7 mouse cellular contexts compared by ENCODE assay signal in genomic region chr14:96194795-96195194, GRCm38 (mm10).
DNase-seq lines count a peak whose midpoint lies in the region.

No protein-coding gene starts in this region.

- peak; percentile 4 for DNase-seq in adrenal gland, adult 2 months
- peak; percentile 1 to 4 for DNase-seq in cerebellum, postnatal 10 days
- peak; percentile 90 for DNase-seq in heart, adult 11 months
- DNase-seq in kidney, postnatal 4 days = peak; percentile 2 to 3
- DNase-seq in right cerebral cortex, postnatal 14 days = peak; percentile 3
- DNase-seq in testis, postnatal 10 days (ENCODE audit: low spot score) = peak; percentile 44
- peak; percentile 17 to 63 for DNase-seq in urinary bladder, postnatal 4 days (ENCODE audit: low spot score in 2 of 2)

Comparison
In these comparisons a context has a peak if more than half of its experiments do, and no peak if none do; other contexts are left out.
1. Peak in every context shown above with its lines: DNase-seq.
2. DNase-seq: peak in every context shown above with its lines; median percentile 90 in heart, adult 11 months; 44 in testis, postnatal 10 days; 40 in urinary bladder, postnatal 4 days; 4 in adrenal gland, adult 2 months; 3 in right cerebral cortex, postnatal 14 days; 2 in cerebellum, postnatal 10 days; 2 in kidney, postnatal 4 days.